Mouse (Mus musculus) lung, postnatal 0 days (tissue): ENCODE results near the gene Aox3. TPM values are rescaled to one million over a fixed set of nuclear protein-coding genes. Genes with fewer than 3 reads are reported as not detected.

Source experiments
- ATAC-seq: fragments of 200-750 bp; cut with Nextera tagmentation; 2 replicates; pipeline ENCODE4 v1.8.0; 2017; ENCODE audit warnings: moderate library complexity
- DNase-seq: peaks from one replicate; pipeline ENCODE4 v3.0.0-alpha.2; 2016; ENCODE audit warnings: low spot score
- H3K27ac ChIP-seq: fragments of 300-500 bp; sonication (generic); 2 replicates; pipeline ENCODE4 v1.5.1; 2014; ENCODE audit warnings: antibody characterized with exemption, mild to moderate bottlenecking, low read length, mixed read lengths
- H3K27me3 ChIP-seq: fragments of 300-500 bp; sonication (generic); replicated peaks from 2 replicates; pipeline ENCODE4 v1.6.1; 2014; ENCODE audit warnings: low read length, mixed read lengths; ENCODE audit not compliant: insufficient read depth
- H3K36me3 ChIP-seq: fragments of 300-500 bp; sonication (generic); 2 replicates; pipeline ENCODE4 v1.6.1; 2014; ENCODE audit warnings: low read length, mixed read lengths; ENCODE audit not compliant: insufficient read depth
- H3K4me1 ChIP-seq: fragments of 300-500 bp; sonication (generic); 2 replicates; pipeline ENCODE4 v1.6.1; 2014; ENCODE audit warnings: antibody characterized with exemption, low read depth, low read length, mixed read lengths; ENCODE audit not compliant: insufficient read depth
- H3K4me2 ChIP-seq: fragments of 300-500 bp; sonication (generic); replicated peaks from 2 replicates; pipeline ENCODE4 v1.6.1; 2014; ENCODE audit warnings: low read depth, mild to moderate bottlenecking, low read length, moderate library complexity, mixed read lengths
- H3K4me3 ChIP-seq: fragments of 300-500 bp; sonication (generic); 2 replicates; pipeline ENCODE4 v1.5.1; 2014; ENCODE audit warnings: low read depth, low read length
- H3K9ac ChIP-seq: fragments of 300-500 bp; sonication (generic); replicated peaks from 2 replicates; pipeline ENCODE4 v1.6.1; 2014; ENCODE audit warnings: low read depth, mild to moderate bottlenecking
- H3K9me3 ChIP-seq: fragments of 300-500 bp; sonication (generic); 2 replicates; pipeline ENCODE4 v1.6.1; 2016; ENCODE audit warnings: low read length, mixed read lengths
- CTCF ChIP-seq: IDR thresholded peaks from 2 replicates; pipeline ENCODE4 v1.5.1; 2016; ENCODE audit warnings: antibody characterized with exemption, mild to moderate bottlenecking
- EP300 ChIP-seq: IDR thresholded peaks from 2 replicates; pipeline ENCODE4 v1.6.1; 2016; ENCODE audit warnings: antibody characterized with exemption, mild to moderate bottlenecking, control low read depth
- WGBS: fragments of 180-500 bp; shearing (Covaris S2); extraction: QIAGEN DNeasy Blood & Tissue Kit; methylation state at CpG from one replicate; pipeline ENCODE4 v1.1.7; 2014; 5-methylcytosine and 5-hydroxymethylcytosine counted together
- polyA plus RNA-seq: library from polyadenylated mRNA; unstranded; fragments of >200 nt; fragmentation: Nextera tagmentation; extraction: Ambion mirVana; gene quantifications from 2 replicates; pipeline ENCODE4 v1.2.1, GENCODE M21; 2015

Gene Aox3
- polyA plus RNA-seq, 1 experiment from 2014 or later: 9.9 TPM

DNA sequence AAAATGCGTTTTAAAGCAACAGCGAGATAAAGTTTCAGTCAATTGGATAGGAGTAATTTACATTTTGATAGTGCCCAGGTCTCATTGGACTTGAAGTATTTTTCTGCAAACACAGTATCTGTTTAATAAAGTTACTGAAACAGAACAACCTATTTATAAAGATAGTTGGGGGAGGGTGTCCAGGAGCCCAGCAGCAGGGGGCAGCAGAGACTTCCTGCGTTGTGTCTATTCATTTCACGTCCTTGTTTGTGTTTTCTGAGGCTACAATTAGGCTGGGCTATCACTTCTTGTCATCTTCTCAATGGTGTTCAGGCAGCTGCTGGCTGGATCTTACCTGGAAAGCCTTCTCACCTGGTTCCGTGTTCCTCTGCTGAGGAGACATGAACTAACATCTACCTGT is 43.8 kb downstream of the Aox3 start:
- Histone ChIP-seq H3K27me3 (no peaks in the 10 kb centered on the region), H3K27ac (no peak overlapping the region), H3K9ac (no peak overlapping the region), H3K4me1 (no peaks in the 10 kb centered on the region), H3K9me3 (no peaks in the 10 kb centered on the region), H3K36me3 (no peaks in the 10 kb centered on the region), H3K4me3 (no peak overlapping the region), H3K4me2 (no peak overlapping the region)
- WGBS: 51% methylated on average over 5 of the region's 5 CpGs
- peak; percentile 55 for DNase-seq
- ATAC-seq: no peak
- TF ChIP-seq CTCF (peak; percentile 81), EP300 (no peak)

DNA sequence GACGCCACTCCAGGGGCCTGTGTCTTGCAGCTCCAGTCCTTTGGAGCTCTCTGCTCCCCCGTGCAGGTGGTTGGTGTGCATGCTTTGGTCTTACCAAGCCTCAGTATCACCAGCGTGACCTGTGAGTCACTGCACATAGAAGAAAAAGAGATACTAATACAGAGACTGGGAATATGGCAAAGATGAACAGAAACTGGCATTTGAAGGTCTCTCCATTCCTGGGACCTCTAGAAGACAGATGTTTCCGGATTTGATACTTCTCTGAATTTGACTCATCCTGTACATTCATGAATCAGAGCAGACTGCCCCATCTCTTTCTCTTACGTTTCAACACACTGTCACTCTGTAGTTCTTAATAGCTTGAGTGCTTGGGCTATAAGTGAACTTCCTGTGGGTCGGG is 57.0 kb downstream of the Aox3 start:
- Histone ChIP-seq H3K27ac (no peak overlapping the region), H3K9ac (no peak overlapping the region), H3K4me1 (no peaks in the 10 kb centered on the region), H3K36me3 (no peaks in the 10 kb centered on the region), H3K4me3 (no peak overlapping the region), H3K4me2 (no peak overlapping the region), H3K9me3 (no peaks in the 10 kb centered on the region), H3K27me3 (no peaks in the 10 kb centered on the region)
- WGBS: 67% methylated on average over 6 of the region's 6 CpGs
- no peak for TF ChIP-seq EP300
- no peak for TF ChIP-seq CTCF
- no peak for ATAC-seq
- no peak for DNase-seq

DNA sequence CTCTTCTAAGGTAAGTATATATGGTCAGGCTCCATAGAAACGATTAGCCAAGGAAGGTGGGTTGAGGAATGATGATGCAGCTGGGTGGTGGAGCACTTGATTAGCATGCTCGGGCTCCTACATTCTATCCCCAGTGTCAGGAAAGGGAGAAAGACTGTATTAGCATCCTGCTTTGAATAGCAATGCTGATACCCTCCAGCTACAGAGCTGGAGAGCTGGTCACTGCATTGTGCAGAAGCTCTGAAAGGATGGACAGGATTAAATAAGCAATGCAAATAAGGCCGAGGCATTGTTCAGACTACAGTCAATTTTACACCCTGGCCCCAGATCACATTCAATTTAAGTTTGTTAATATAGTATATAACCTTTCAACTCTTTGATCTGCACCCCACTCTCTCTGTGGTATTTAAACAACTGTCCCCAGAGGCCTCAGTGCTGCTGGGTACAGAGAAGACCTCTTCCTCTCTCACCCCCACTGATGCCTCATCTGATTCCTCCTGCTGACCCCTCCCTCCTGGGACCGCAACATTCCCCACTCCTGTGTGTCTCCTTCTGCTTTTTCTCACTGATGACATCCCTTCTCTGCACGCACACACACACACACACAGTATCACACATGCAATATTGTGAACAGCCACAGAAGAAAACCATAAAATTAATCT is 75.7 kb downstream of the Aox3 start:
- no peak for TF ChIP-seq EP300
- TF ChIP-seq CTCF: no peak
- no peak for DNase-seq
- ATAC-seq: no peak
- Histone ChIP-seq H3K27me3 (no peaks in the 10 kb centered on the region), H3K4me1 (no peaks in the 10 kb centered on the region), H3K36me3 (no peaks in the 10 kb centered on the region), H3K9ac (no peak overlapping the region), H3K4me2 (no peak overlapping the region), H3K4me3 (no peak overlapping the region), H3K27ac (no peak overlapping the region), H3K9me3 (no peaks in the 10 kb centered on the region)
- 69% methylated on average over 5 of the region's 5 CpGs for WGBS

DNA sequence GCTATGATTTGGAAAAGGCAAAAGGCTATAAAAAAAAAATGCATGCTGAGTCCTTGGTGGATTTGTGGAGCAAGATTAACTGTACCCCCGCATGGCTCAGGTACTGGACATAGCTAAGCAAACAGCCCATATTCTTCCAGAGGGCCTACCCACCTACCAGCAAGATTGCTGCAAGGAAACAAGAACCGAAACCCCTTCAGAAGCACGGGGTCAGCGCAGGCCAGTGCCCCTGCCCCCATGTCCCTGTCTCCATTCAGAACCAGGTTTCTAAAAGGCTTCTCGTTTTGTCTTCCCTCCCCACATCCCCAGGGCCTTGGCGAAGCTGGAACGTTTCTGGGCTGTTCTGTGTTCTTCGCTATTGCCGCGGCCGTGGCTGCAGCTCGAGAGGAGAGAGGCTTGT is 81.4 kb downstream of the Aox3 start:
- H3K9me3 ChIP-seq: no peaks in the 10 kb centered on the region
- WGBS: 85% methylated on average over 12 of the region's 12 CpGs

DNA sequence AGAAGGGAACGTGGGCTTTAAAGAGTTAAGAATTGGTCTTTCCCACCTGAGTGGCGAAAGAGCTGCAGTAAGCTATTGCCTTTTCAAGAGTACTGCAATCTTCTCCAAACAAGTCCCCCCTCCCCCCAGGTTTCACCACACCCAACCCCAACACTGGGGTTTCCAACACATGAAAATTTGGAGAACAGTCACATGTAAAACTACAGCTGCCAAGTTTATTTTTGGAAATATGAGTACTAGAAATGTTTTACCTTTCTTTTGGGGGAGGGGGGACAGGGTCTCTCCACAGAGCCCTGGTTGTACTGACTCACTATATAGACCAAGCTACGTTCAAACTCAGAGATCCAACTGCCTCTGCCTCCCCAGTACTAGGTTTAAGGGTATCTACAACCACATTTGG is 82.1 kb downstream of the Aox3 start:
- no peaks in the 10 kb centered on the region for H3K9me3 ChIP-seq
- H3K4me2 ChIP-seq: no peak overlapping the region
- no peaks in the 10 kb centered on the region for H3K27me3 ChIP-seq
- TF ChIP-seq CTCF (no peak), EP300 (no peak)
- no peaks in the 10 kb centered on the region for H3K4me1 ChIP-seq
- no peak overlapping the region for H3K9ac ChIP-seq
- H3K36me3 ChIP-seq: no peaks in the 10 kb centered on the region
- DNase-seq (no peak), ATAC-seq (no peak)
- no peak overlapping the region for H3K27ac ChIP-seq
- 47% methylated on average over 3 of the region's 3 CpGs for WGBS
- H3K4me3 ChIP-seq: no peak overlapping the region

More for the DNA sequence above, 81.4 kb downstream of the Aox3 start:
- no peak for DNase-seq
- H3K36me3 ChIP-seq: no peaks in the 10 kb centered on the region
- ATAC-seq: no peak
- H3K27me3 ChIP-seq: no peaks in the 10 kb centered on the region
- TF ChIP-seq EP300 (no peak), CTCF (no peak)
- no peak overlapping the region for H3K4me2 ChIP-seq
- H3K4me3 ChIP-seq: no peak overlapping the region
- no peak overlapping the region for H3K9ac ChIP-seq
- no peak overlapping the region for H3K27ac ChIP-seq
- no peaks in the 10 kb centered on the region for H3K4me1 ChIP-seq

DNA sequence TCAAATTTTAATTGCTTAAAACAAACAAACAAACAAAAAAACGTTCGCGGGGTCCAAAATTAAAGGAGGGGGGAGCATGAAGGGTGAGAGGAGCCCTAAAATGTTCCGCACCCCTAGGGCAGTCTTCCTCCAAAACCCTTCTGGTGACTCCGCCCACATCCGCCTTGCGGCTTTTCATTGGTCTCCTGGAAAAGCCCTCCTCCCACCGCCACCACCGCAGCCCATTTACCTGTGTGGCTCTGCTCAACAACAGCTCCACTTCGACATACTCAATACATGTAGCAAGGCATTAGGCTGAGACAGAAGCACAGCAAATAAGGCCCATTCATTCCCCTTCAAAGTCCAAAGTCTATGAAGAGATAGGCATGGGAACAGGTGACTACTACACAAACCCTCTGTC is 82.6 kb downstream of the Aox3 start:
- TF ChIP-seq CTCF (no peak), EP300 (no peak)
- no peak; the same call in 1 of the 2 replicates for ATAC-seq
- Histone ChIP-seq H3K4me1 (no peaks in the 10 kb centered on the region), H3K27me3 (no peaks in the 10 kb centered on the region), H3K4me2 (no peak overlapping the region), H3K4me3 (no peak overlapping the region), H3K36me3 (no peaks in the 10 kb centered on the region), H3K27ac (no peak overlapping the region), H3K9me3 (no peaks in the 10 kb centered on the region), H3K9ac (no peak overlapping the region)
- DNase-seq: peak; percentile 16
- WGBS: 17% methylated on average over 10 of the region's 10 CpGs

DNA sequence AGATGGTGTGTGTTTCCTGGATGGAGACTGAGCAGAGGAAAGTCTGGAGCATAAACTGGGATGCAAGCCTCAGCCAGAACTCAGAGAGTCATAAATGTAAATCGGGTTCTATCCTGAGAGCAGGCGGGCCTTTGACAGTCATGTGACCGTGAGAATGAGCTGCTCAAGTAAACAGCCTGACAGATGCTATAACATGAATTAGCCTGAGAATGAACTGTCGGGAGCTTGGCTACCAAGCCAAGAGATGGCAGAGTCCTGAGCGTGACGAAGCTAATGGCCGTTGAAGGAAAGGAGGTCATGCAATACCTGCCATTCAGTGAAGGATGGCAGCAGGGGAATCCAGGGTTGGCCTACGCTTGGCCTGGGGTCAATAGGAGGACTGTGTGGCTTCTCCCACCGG is 84.1 kb downstream of the Aox3 start:
- no peaks in the 10 kb centered on the region for H3K9me3 ChIP-seq
- no peak overlapping the region for H3K27ac ChIP-seq
- no peak overlapping the region for H3K4me3 ChIP-seq
- no peak for ATAC-seq
- H3K27me3 ChIP-seq: no peaks in the 10 kb centered on the region
- no peak overlapping the region for H3K9ac ChIP-seq
- no peak for DNase-seq
- H3K4me2 ChIP-seq: no peak overlapping the region
- TF ChIP-seq CTCF: no peak
- TF ChIP-seq EP300: no peak
- H3K4me1 ChIP-seq: no peaks in the 10 kb centered on the region
- WGBS: 63% methylated on average over 9 of the region's 9 CpGs
- no peaks in the 10 kb centered on the region for H3K36me3 ChIP-seq
